Mouse (Mus musculus) gastrocnemius, postnatal 4 days (tissue): Measurements from ENCODE around the gene Glg1. TPM values are rescaled to one million over a fixed set of nuclear protein-coding genes. Genes with fewer than 3 reads are reported as not detected.
A peak's percentile ranks its signal among the peaks of the same experiment; 100 is the strongest.
"Not testable (repeated sequence)": the region's sequence is repeated elsewhere in the genome, so short reads cannot be mapped to it uniquely, and the experiment has no call there.

Experiments used
- DNase-seq, 2 experiments: peaks; one replicate each; pipeline ENCODE4 v3.0.0; 2021 to 2022; ENCODE audit warnings: low spot score in 2 of 2, mixed read lengths in 2 of 2
- total RNA-seq, 2 experiments: library from RNA; stranded (reverse); gene quantifications; 2 replicates each; pipeline ENCODE4 v1.2.3; 2021

Gene Glg1
- total RNA-seq, 2 experiments from 2014 or later, result 90.1 to 92.8 TPM

DNA sequence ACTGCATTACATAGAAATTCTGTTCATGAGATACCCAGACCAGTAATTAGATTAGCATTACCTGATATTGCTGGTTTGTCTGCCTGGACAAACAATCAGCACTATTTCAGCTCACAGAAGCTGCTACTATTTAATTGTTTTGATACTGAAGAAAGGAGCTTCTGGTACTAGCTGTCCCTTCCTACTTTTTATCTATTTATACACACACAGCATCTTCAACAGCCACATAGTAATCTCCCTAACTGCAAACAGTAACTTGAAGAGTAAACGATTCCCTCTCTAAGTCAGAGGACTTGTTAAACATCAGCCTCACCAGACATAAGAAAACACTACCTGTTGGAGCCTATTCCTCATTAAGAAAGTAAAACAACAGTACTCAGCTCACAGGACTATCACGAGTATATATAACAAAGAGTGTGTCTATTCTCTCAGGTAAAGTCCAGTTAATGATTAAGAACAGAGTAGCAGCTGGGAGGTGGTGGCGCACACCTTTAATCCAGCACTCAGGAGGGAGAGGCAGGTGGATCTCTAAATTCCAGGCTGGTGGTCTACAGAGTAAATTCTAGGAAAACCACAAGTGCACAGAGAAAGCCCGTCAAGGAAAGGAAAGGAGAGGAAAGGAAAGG lies 6.4 kb downstream of the Glg1 start:
- DNase-seq, result no peak

DNA sequence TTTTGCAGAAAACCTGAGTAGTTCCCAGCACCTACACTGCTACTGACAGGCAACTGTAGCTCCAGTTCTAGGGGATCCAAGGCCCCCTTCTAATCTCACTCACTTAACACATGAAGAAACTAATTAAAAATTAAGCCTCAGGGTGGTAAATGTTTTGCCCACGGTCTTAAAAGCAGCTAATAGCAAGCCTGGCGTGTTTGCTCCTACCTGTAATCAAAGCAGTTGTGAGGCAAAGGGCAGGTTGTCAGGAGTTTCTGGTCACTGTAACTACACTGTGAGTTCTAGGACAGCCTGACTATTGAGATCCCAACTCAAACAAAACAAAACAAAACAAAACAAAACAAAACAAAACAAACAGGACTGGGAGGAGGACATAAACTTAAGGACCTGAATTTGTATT lies 8.9 kb downstream of the Glg1 start:
- DNase-seq, result no peak

DNA sequence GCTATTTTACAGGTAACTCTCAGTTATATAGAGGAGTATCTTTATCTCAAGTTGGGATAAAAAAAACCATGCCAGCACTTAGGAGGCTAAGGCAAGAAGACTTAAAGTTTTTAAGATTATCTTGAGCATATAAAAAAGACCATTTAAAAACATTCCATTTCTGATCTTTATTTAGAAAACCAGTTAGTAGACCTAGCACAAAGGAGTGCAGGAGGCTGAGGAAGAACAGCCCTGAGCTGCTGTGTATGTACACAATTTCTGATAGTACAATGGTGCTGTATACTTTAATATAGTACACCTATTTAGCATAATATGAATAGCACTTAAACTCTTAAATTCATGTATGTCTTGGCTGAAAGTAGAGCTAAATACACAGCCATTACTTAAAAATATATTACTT lies 10.9 kb downstream of the Glg1 start:
- no peak for DNase-seq

GRCm38 (mm10) chr8:111246864-111247263 lies 12.2 kb downstream of the Glg1 start:
- not testable (repeated sequence) for DNase-seq

DNA sequence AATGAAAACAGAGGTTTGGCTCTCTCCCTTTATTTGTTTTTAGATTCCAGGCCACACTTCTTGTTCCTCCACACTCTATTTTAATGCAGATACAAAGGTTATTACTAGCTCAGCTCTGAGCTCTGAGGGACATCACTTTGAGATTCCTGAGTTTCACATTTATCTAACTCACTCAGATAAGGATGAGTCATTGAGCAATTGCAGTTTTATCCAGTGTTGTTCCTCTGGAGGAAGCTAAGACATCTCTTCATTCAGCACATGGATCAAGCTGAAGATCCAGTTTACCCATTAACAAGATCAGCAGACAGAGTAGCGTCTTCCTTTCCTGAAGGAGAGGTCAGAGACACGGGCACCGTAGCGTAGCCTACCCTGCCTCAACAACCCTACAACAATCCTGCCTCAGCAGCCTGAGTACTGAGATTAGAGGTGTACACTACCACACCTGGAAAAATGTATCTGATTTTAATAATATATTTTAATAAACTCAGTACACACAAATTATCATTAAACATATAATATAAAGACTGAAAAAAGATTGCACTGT lies 12.7 kb downstream of the Glg1 start:
- no peak for DNase-seq

DNA sequence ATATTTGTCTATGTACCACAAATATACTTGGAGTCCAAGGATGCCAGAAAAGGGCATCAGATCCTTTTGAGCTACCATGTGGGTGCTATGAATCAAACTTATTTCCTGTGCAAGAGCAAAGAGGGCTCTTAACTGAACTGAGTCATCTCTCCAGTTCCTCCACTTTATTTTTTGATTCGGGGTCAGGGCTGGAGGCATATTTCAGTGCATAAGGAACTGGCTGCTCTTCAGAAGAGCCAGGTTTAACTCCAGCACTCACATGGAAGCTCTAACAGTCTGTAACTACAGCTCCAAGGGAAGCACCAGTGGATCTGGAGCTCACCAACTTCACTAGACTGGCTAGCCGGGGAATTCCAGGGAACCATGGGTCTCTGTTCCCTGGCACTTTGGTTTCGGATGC lies 21.7 kb downstream of the Glg1 start:
- no peak for DNase-seq

DNA sequence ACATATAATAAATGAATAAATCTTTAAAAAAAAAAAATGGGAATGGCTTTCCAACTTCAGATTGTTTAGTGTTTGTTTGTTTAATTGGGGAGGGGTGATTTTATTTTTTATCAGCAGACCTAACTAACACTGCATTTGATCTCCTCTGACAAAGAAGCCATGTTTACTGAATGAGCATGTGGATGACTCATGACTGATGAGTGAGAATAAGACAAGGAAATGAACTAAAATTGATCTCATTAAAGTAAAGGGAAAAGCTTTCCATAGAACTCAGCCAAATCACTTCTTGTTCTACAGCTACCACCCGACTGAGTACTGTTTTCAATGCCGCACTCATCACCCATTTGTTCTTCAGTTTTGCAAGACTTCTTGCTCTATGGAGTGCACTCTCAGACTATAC lies 25.3 kb downstream of the Glg1 start:
- DNase-seq, result no peak

DNA sequence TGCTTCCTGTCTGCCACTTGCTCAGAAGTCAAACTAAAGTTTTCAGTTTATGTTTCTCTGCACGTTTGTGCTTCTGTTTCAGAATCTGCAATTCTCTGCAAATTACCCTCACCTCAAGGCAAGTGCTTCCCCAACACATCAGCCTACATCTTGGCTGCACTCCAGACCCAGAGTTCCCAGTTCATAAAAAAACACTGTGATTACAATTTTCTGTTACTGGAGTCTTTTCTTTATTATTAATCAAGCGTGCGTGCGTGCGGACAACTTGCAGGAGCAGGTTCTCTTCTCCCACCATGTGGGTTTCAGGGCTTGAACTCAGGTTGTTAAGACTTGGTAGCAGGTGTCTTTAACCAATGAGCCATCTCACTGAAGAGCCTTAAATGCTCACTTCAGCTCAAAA lies 34.9 kb downstream of the Glg1 start:
- no peak for DNase-seq

GRCm38 (mm10) chr8:111218107-111218506 lies 40.9 kb downstream of the Glg1 start:
- no peak for DNase-seq

DNA sequence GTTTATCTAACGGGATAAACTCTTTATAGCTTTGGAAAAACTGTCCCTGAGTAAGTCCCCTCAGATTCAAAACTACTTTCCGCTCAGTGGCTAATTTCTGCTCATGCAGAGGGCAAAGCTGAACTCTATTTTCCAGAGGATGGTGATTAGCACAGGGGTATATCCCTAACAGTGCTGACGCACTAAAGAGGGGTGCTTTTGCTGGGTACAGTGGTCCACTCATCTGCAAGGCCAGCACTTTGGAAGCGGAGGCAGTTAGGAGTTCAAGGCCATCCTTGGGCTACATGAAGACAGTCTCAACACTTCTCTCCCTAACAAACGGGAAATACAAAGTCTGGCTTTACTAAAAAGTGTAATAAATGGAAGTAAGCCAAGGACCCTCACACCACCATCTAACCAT lies 45.6 kb downstream of the Glg1 start:
- DNase-seq, result no peak

DNA sequence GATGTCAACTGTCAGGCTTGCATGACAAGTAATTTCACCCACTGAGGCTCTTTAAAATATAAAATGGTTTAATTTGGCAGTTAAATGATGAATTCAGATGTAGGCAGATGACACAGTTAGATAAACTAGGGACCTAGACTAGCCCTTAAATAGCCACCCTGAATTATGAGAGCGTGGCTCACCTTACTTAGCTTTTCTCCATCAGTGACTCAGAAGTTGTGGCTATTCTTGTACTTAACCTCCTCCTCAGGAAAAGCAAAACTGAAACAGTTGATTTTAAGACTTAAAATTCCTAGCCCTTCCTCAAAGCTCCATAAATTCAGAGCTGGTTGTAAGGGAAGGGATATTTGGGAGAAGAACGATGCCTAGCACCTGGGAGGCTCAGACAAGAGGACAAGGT lies 47.8 kb downstream of the Glg1 start:
- no peak for DNase-seq

DNA sequence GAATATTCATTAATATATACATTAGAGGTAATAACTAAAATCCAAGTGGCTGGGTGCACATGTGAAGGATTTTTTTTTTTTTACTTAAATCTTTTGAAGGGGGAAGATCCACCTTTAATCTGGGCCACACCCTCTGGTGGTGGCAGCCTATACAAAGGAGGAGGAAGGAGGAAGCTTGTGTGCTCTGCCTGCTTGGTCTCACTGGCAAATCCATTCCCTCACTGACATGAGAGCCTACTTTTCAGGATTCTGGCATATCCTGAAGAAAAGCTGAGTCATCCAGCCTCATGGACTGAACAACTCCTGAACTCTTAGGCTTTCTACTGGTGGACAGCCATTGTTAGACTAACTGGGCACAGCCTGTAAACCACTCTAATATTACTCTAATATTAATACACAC lies 49.1 kb downstream of the Glg1 start:
- no peak for DNase-seq

DNA sequence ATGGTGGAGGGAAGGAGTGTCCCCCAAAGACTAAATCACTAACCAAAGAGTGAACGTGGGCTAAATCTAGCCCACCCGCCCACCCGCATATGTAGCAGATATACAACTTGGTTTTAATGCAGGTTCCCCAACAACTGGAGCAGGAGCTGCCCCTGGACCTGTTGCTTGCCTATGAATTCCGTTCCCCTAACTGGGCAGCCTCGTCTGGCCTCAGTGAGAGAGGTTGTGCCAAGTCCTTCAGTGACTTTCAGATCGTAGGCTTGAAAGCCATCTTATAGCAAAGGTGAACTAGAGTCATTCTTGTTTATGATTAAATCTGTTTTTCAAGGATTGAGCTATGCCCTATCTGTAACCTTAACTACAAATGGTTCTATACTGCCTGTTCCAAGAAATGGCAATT lies 52.7 kb downstream of the Glg1 start:
- no peak for DNase-seq

DNA sequence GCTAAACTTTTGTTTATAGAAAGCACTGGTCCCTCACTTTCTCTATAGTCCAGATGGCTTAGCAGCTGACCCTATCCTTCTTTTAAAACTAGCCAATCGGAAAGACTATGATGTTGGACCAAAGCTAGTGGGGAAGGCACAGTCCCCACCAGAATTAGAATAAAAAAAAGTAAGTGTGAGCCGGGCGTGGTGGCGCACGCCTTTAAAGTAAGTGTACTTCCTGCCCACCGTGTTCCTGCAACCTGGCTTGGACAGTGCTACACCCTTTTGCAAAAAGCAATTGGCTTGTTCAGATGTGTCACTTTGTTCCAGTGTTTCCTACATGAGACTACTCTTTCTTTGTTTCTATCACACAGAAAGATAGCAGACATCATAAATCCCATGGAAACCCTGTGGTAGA lies 54.0 kb downstream of the Glg1 start:
- no peak for DNase-seq

DNA sequence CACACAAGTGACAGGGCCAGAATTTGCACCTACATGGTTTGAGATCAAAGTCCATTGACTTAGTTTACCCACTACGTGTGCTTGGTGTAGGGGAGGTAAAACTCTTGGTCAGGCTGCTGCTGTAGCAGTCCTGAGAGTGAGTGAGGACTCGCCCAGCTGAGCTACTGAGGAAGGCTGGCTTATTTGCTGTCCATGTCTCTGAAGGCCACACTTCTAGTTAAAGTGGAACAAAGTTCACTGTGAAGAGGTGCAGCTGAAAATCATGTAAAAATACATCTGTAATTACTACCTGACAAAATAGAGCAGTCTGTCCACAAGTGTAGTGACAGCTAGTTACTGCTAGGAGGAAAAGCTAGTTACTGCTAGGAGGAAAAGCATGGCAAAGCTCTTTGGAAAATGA lies 55.7 kb downstream of the Glg1 start:
- no peak for DNase-seq

GRCm38 (mm10) chr8:111197966-111198365 lies 61.0 kb downstream of the Glg1 start:
- no peak for DNase-seq

DNA sequence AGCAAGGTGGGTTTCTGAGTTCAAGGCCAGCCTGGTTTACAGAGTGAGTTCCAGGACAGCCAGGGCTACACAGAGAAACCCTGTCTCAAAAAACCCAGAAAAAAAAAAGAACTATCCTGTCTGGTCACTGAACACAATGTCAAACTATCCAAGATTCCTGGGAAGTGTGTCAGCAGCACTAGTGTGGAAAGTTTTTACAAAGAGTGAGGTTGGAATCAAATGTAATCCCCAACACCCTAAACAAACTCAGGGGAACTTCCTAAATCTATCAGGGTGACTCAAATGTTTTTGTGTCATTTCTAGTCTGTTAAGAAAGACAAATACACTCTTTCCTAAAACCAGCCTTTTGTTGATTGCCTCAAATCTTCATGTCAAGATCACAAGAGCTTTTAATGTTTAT lies 62.8 kb downstream of the Glg1 start:
- DNase-seq, result no peak

GRCm38 (mm10) chr8:111188594-111189211 lies 70.3 kb downstream of the Glg1 start:
- DNase-seq, result no peak

- DNase-seq, result no peak
These were observed 71.5 kb downstream of the Glg1 start for GRCm38 (mm10) chr8:111187470-111187869.

DNA sequence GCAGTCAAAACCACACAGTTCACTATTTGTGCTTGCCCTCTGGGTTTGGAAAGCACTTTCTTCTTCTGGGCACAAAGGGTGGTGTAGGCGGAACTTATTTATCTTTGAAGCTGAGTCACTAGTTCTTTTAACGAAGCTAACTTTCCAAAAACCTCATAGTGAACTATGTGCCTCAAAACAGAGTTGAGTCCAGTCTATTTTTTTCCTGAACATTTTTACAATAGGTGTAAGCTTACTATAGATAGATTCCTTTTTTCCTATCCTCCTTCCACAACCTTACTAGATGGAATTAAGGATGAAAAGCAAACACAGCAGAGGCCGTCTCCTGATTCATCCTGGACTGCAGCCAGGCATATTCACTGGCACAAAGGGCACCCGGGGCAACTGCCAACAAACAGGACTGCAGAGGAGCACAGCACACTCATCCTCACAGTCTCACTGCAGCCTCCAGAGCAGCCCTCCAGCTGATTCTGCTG lies 73.5 kb downstream of the Glg1 start:
- peak in 1 of 2 experiments; percentile 10 for DNase-seq

DNA sequence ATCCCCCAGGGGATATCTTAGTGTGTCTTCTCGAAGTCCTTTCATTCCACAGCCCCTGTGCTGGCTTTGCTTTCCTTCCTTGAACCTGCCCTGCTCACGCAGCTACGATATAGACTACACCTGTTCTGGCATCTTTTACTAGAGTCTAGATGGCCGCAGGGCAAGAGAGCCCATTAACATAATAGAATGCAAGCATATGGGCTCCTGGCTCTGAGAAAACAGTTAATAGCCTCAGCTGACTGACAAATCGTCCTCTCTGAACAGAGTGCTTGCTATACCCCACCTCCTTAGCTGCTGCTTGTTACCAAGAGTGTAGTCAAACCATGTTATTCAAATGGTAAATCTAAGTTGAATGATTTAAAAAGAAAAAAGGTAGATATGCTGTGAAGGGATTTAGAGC lies 87.4 kb downstream of the Glg1 start:
- DNase-seq, result no peak

DNA sequence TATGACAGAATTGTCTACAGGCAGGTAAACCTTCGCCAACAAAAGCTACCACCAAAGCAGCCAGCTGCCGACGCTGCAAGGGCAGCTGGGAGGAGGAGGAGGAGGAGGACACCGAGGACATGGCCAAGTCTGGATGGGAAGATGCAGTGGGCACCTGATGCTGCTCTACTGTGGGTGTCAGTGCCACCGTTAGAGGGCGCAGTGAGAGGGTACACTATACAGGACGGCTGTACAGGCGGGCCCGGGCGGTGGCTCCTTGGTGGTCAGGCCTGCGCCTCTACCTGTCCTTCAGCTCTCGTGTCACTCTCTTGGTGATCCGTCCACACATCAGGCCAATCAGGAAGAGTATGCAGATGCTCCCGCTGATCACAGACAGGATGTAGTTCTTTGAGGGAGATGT lies 101.4 kb downstream of the Glg1 start:
- DNase-seq, result peak in 1 of 2 experiments; percentile 59
